Mouse (Mus musculus) cortical plate, adult 2 months (tissue): ENCODE measurements around the gene Fbxl17.

Experiments used
- CTCF ChIP-seq: fragments of 200-500 bp; IDR thresholded peaks from 2 replicates; pipeline ENCODE4 v1.5.1; 2011; ENCODE audit warnings: mild to moderate bottlenecking, control low read depth, low read length; ENCODE audit not compliant: insufficient read depth; ENCODE audit errors: extremely low read depth
- POLR2A ChIP-seq: fragments of 200-500 bp; IDR thresholded peaks from 2 replicates; pipeline ENCODE4 v1.6.1; 2011; ENCODE audit warnings: mild to moderate bottlenecking, low read length, control low read depth; ENCODE audit not compliant: insufficient read depth; ENCODE audit errors: extremely low read depth

DNA sequence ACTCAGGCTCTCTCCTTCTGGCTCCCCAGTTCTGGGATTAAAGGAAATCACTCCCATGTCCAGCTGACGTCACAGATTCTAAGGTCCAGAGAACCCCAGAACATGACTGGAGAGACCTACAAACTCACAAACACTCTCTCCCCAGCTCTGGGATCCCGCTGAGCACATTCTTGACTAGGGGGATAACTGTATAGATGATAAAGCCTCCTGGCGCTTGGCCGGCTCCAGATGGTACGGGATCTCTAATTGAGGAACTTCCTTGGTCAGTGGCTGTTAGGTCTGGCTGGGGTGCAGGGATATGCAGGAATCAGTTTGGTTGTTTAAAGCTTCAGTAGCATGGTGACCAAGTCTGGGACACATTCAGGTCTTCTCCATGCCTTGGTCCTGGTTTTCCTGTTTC, 422.3 kb downstream of the Fbxl17 start:
- no peak for TF ChIP-seq CTCF
- no peak for TF ChIP-seq POLR2A
